Mouse (Mus musculus): ENCODE measurements around the gene Supt3.

Supt3 gene

DNA sequence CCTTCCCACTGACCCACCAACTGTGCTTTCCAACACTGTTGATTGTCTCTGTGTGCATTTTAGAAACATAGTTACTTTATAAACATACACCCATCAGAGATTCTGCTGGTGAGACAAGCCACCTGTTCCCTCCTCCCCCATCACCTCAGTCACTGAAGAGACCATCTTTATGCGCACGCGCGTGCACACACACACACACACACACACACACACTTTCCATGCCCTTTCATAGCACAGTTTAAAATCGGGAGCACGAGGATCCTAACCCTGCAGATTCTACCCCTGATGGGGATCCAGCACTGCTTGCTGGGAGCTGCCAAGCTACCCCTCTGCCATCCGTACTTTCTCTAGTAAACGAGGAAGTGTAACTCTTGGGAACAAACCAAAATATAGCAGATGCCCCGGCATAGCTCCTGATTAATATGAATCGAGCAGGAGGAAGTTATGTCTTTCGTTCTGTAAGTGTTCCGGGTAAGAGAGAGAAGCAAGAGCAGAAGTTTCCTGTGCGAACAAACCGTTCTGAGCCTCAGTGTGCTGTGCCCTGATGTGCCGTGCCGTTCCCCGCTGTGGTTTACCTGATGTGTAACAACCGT, 342.8 kb downstream of the Supt3 start:
- DNase-seq (ENCODE audit: low read depth, low spot score): no peak

GRCm38 (mm10) chr17:45123856-45124255, 346.9 kb downstream of the Supt3 start:
- DNase-seq (ENCODE audit: low read depth, low spot score): no peak

DNA sequence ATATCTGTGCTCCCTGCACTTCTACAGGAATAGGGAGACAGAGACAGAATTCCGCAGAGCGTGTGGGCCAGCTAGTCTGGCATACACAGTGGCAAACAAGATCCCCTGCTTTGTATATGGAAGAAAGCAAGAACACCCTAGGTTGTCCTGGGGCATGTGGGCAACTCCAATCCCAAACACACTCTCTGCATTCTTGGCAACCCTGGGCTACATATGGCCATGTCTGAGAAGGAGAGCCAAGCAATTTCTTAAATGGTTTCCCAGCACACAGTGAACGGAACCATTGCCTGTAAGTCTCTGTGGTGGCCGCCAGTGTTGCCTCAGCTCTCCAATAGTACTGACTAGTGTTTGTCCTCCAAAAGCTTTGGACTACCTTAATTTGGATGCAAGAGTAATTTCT, 351.7 kb downstream of the Supt3 start:
- no peak for DNase-seq (ENCODE audit: low read depth, low spot score)

- DNase-seq (ENCODE audit: low read depth, low spot score): no peak
Observed at GRCm38 (mm10) chr17:45133501-45134400, 356.8 kb downstream of the Supt3 start.

GRCm38 (mm10) chr17:45136491-45136890, 359.5 kb downstream of the Supt3 start:
- no peak for DNase-seq (ENCODE audit: low read depth, low spot score)

GRCm38 (mm10) chr17:45143043-45143442, 366.1 kb downstream of the Supt3 start:
- no peak for DNase-seq (ENCODE audit: low read depth, low spot score)

GRCm38 (mm10) chr17:45144656-45145055, 367.7 kb downstream of the Supt3 start:
- no peak for DNase-seq (ENCODE audit: low read depth, low spot score)

- DNase-seq (ENCODE audit: low read depth, low spot score): no peak
Observed at GRCm38 (mm10) chr17:45151312-45151929, 374.5 kb downstream of the Supt3 start.

DNA sequence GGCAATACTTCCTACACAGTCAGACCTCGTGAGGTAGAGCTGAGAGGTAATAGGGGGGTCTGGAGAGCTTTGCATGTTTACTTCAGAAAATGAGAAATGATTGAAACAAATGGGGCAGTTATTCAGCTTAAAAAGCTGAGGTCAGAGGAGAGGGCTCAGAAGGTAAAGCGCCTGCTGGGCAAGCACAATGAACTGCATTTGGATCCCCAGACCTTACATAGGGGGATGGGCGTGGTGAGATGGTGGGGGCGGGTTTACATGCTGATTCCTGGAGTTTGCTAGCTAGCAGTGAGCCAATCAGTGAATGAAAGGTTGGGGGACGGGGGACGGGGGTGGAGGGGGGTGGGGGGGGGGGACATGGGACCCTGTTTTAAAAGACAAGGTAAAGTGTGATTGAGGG, 376.8 kb downstream of the Supt3 start:
- no peak for DNase-seq (ENCODE audit: low read depth, low spot score)

GRCm38 (mm10) chr17:45158171-45158691, 381.3 kb downstream of the Supt3 start:
- no peak for DNase-seq (ENCODE audit: low read depth, low spot score)

- DNase-seq (ENCODE audit: low read depth, low spot score): no peak
Observed at GRCm38 (mm10) chr17:45160651-45161050, 383.7 kb downstream of the Supt3 start.

DNA sequence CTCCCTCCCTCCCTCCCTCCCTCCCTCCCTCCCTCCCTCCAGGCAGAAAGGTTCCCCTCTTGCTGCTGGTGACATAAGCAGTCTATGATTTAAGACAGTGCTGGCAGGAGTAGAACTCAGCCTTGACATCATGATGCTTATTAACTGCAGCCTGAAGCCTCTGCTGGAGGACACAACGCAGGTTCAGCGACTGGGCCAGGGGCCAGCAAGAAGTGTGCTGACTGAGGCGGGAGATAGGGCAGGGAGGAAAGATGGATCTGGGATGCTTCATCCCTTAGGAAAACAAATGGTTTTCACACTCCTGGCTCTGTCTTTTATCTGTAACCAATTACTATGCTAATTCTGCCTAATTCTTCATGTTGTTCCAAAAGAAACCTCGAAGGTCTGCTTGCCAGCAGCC, 388.8 kb downstream of the Supt3 start:
- no peak for DNase-seq (ENCODE audit: low read depth, low spot score)
